Mouse (Mus musculus): Measurements from ENCODE around the gene Mrpl18.

DNA sequence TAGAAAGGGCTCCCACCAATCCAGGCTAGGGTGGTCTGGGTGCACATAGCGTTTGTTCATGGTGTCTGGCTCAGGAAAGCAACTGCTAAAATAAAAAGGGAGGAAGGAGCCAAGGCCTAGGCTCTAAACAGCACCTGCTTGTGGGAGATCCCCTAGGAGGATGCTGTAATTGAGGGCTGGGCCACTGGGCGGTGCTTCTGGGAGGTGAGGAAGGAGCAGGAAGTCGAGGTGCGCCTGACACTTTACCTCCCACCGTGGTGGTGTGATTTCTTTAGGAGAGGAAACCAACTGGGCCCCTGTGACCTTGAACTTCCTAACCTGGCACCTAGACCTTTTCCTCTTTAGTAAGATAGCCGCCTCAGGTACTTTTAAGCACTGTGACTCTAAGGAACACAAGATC lies 29.5 kb downstream of the Mrpl18 start:
- TF ChIP-seq CTCF (IDR thresholded peaks at IDR 0.05; ENCODE audit: low read depth) (peak; percentile 13; the same call in 1 of the 2 replicates), EP300 (optimal IDR thresholded peaks at IDR 0.05) (no peak)
